Mouse (Mus musculus) liver, adult 2 months (tissue): ENCODE measurements at regions not wholly inside any gene's neighbourhood (a gene's known extent, or its start where the extent isn't known, plus 50 kb on each side); places are given as distances from the start of the nearest gene placed in this dataset.

Experiments
- CTCF ChIP-seq: fragments of 200-500 bp; IDR thresholded peaks from 2 replicates; pipeline ENCODE4 v1.5.1; 2011; ENCODE audit warnings: low read depth, low read length, control low read depth
- POLR2A ChIP-seq: fragments of 200-500 bp; IDR thresholded peaks from 2 replicates; pipeline ENCODE4 v1.6.1; 2011; ENCODE audit warnings: low read length, control low read depth; ENCODE audit not compliant: insufficient read depth; ENCODE audit errors: extremely low read depth

DNA sequence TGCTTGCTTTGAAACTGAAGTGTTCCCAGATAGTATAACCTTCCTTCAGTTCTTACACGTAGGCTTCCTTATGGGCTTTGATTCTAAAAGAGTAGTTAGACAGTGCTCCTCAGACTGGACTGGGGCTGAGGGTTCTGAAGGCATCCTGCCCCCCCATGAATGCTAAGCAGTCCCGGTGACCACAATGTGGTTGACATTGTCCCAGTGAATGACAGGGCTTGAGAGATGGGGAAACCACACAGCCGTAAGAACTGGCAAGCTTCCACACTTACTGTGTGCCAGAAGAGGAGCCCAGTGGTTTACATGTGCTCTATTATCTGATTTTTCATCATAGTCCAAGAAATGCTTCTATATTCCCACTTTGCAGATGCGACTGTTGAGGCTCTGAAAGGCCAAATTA is 101.8 kb downstream of the Gm5426 start:
- no peak for TF ChIP-seq POLR2A
- no peak for TF ChIP-seq CTCF
